Mouse (Mus musculus): ENCODE measurements around the gene Dpysl5. TPM values are rescaled to one million over a fixed set of nuclear protein-coding genes. Genes with fewer than 3 reads are reported as not detected.
A peak's percentile ranks its signal among the peaks of the same experiment; 100 is the strongest.

Gene Dpysl5
- total RNA-seq, 2 experiments from 2014 or later = 102 to 111 TPM

GRCm38 (mm10) chr5:30749582-30750311, 38.4 kb downstream of the Dpysl5 start:
- intact Hi-C loops (cut with DNase I) = no loop called here
- no peak for DNase-seq (ENCODE audit: low spot score in 2 of 2)

GRCm38 (mm10) chr5:30751071-30751470, 39.7 kb downstream of the Dpysl5 start:
- intact Hi-C loops (cut with DNase I) = no loop called here
- DNase-seq (ENCODE audit: low spot score in 2 of 2) = no peak

DNA sequence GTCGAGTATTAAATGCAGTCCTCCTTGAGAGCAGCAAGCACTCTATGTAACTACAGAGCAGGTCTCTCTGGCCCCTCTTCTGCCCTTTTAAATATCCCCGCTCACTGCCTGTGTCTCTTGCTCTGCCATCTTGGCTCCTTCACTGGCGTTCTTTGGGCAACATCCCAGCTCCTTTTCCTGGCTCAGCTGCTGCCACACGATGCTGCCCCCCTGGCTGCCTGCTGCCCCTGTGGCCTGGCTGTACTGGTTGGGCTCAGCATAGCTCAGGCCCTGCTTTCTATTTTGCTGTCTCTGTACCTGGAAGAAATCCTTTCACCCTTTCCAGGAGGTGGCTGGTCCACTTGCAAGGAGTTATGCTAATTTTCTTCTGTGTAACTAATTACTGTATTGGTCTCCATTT, 41.8 kb downstream of the Dpysl5 start:
- no peak for DNase-seq (ENCODE audit: low spot score in 2 of 2)
- intact Hi-C loops (cut with DNase I) = no loop called here

DNA sequence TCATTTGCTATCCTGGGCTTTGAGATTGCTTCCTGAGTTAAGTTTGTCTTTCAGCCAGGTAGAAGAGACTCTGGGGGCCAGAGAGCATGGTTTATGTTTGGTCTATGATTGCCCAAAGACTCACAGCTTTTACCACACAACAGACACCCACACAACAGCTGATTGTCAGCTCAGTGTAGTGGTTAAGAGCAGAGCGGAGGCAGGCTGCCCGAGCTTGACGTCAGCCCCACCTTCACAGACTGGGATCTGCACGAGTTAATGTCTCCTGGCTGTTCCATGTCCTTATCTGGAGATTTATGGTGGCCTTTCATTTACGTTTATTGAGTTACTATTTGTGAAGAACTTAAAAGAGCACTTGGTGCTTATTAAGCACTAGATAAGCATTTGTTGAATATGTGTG, 43.9 kb downstream of the Dpysl5 start:
- intact Hi-C loops (cut with DNase I) = no loop called here

DNA sequence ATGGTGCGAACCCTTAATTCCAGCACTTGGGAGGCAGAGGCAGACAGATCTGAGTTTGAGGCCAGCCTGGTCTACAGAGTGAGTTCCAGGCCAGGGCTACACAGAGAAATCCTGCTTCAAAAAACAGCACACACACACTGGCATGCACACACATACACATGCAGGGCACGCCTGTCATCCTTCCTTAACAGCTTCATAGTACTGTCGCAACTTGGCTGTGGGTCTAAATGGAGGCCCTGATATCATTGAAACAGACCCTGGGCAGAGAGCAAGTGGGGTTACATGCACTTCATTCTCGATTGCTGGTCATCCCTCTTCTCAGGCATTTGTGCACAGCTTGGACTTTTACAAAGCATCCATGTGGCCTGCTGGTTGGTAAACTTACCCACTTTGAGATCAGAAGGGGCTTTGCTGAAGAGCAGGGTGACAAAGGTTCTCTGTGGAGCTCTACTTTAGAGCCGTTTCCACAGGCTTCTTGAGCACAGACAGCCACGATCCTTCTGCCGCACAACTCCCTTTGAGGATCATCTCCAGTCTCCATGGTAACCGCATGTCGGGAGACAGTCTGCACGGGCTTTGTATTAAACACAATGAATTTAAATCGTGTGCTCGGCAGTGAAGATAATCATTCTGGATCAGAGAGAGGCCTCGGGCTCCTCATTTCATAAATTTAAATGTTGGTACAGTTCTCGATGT, 51.6 kb downstream of the Dpysl5 start:
- intact Hi-C loops (cut with DNase I) = no loop called here
- peak; percentile 57 to 70 for DNase-seq (ENCODE audit: low spot score in 2 of 2)

More for the DNA sequence above, 43.9 kb downstream of the Dpysl5 start:
- DNase-seq (ENCODE audit: low spot score in 2 of 2) = peak; percentile 35 to 41

GRCm38 (mm10) chr5:30763511-30763830, 52.1 kb downstream of the Dpysl5 start:
- intact Hi-C loops (cut with DNase I) = no loop called here
- no peak for DNase-seq (ENCODE audit: low spot score in 2 of 2)

DNA sequence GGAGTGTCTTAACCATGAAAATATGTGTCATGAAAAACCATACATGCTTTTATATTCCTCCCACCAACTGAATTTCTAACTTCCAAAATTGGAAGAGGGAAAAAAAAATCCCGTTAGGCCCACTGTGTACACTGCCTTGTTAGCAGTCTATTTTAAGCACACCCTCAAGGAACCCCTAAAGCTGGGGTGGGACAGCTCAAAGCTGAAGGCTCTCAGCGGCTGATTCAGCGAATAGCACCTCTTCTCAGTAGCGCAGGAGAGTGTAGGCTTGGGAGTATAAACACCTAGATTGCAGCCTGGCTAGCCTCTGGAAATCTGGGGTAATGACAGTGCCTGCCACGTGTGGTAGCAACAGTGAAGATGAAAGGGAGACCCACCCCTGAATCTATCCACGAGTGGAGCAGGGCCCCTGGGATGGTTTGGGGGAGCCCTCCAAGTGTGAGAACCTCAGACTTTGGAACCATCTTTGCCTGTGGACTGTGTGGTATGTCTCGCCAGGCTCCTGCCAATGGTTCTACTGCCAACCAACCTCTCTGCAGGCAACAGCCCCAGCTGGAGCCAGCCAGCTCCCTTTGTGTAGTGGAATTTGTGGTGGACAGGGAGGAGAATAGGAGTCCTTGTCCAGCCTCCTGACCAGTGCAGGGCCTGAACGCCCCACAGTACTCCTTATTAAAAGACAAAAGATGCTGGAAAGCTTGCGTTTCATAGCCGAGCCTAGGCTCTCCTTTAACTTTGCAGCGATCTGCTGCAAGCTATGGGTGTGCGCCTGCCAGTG, 54.4 kb downstream of the Dpysl5 start:
- intact Hi-C loops (cut with DNase I) = no loop called here
- no peak for DNase-seq (ENCODE audit: low spot score in 2 of 2)

- intact Hi-C loops (cut with DNase I) = no loop called here
- no peak for DNase-seq (ENCODE audit: low spot score in 2 of 2)
Observed at GRCm38 (mm10) chr5:30768082-30768481, 56.7 kb downstream of the Dpysl5 start.

DNA sequence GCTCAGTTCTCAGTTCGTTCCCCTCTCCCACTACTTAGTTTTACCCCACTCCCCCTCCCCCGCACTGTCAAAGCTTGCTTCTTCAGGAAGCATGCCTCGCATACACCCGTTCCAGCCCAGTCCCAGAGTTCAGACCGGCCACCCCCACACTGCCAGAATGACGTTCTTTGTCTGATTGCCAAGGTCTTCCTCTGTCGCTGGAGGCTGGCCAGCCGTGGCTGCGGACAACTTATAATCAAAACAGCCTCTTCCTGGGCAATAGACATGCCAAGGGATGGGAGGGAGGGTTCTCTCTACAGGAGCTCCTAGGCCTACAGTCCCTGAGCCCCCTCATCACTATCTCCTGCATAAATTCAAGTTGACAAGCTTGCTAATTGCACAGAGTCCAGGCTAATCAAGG, 57.2 kb downstream of the Dpysl5 start:
- DNase-seq (ENCODE audit: low spot score in 2 of 2) = no peak
- intact Hi-C loops (cut with DNase I) = no loop called here

- no peak for DNase-seq (ENCODE audit: low spot score in 2 of 2)
- intact Hi-C loops (cut with DNase I) = no loop called here
Observed at GRCm38 (mm10) chr5:30769075-30769474, 57.7 kb downstream of the Dpysl5 start.

DNA sequence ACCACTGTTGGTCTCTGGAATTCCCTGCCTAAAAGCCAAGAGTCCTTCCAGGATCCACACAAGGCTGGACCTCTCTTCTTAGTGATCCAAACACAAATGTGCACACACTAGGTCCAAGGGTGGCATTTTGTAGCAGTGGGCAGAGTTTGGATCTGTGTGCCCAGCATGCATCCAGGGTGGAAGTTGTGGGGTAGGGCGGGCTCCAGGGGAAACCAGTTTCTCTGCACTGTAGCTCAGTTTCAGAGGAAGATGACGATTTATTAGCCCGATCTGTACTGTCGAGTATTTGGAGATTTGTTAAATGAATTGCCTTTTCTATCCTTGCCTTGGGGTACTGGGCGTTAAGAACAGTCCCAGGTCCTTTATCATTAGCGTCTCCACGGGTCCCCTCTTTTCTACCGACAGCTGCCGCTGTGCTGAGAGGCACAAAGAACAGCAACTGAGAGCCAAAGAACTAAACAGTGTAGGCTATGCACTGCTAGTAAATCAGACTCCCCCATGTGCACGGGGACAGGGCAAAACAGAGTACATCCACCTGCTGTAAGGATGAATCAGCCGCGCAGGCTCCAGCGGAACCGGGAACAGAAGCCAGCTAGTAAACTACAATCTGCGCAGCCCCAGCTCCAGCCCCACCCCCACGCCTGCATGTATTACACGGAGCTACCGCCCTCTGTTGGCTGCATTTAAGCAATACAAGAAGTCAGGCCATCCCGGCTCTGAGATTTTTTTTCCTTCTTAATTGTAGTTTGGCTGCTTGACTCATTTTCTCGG, 63.4 kb downstream of the Dpysl5 start:
- intact Hi-C loops (cut with DNase I) = loop anchor here (1.0 kb wide), 1 partner anchor 65 kb away; no protein-coding TSS in a partner anchor
- peak; percentile 95 to 97 for DNase-seq (ENCODE audit: low spot score in 2 of 2)

GRCm38 (mm10) chr5:30780699-30781098, 69.3 kb downstream of the Dpysl5 start:
- intact Hi-C loops (cut with DNase I) = no loop called here
- peak; percentile 47 to 75 for DNase-seq (ENCODE audit: low spot score in 2 of 2)

GRCm38 (mm10) chr5:30781147-30781546, 69.8 kb downstream of the Dpysl5 start:
- no peak for DNase-seq (ENCODE audit: low spot score in 2 of 2)
- intact Hi-C loops (cut with DNase I) = no loop called here

DNA sequence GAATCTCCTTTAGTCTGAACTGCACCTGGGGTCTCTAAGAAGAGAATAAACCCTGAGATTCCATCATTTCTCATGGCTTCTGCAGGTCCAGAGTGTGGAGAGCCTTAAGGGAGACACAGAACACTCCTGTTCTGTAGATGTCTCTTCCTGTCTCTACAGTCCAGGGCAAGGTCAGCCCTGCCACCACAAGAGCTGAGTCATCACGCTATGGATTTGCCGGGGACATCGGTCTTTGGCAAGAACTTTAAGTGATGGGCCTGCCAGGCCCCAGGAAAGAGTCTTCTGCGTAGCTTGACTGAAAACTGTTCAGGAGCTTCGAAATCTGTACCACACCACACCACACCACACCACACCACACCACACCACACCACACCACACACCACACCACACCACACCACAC, 76.0 kb downstream of the Dpysl5 start:
- DNase-seq (ENCODE audit: low spot score in 2 of 2) = no peak
- intact Hi-C loops (cut with DNase I) = no loop called here

DNA sequence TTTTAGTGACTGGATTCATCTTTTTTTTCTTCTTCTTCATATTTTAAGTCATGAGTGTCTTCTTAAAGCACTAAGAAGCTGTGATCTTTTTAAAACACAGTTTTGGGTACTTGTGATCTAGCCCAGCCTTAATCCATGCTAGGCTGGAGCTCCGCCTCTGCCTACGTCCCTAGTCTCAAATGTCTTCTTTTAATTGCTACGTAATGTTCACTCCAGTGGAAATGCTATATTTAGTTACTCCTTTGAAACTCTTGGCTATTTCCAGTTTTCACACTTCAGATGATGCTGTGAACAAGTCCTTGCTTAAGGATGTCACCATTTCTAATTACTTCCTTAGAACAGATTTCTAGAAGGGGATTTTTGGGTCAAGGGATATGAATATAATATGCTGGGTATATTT, 78.7 kb downstream of the Dpysl5 start:
- intact Hi-C loops (cut with DNase I) = no loop called here
- DNase-seq (ENCODE audit: low spot score in 2 of 2) = peak in 1 of 2 experiments; percentile 54

DNA sequence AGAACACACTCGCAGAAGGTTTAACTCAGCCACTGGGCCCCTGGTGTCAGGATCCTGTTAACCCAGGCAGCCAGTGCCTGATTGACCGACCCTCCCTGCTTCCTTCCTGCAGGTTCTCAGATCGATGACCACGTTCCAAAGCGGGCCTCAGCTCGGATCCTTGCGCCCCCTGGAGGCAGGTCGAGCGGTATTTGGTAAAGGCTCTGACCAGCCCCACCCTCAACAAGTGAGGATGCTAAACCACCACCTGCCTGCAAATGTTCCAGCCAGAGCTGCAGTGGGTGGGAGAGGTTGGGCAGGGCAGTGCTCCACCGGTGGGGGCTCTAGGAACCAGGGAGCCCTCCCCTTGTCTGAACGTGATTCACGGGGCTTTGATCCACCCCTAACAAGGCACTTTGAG, 84.8 kb downstream of the Dpysl5 start:
- DNase-seq (ENCODE audit: low spot score in 2 of 2) = peak; percentile 81 to 82
- intact Hi-C loops (cut with DNase I) = loop anchor here (2.0 kb wide), 1 partner anchor 87 kb away; no protein-coding TSS in a partner anchor

- DNase-seq (ENCODE audit: low spot score in 2 of 2) = peak in 1 of 2 experiments; percentile 57
- intact Hi-C loops (cut with DNase I) = loop anchor here (2.0 kb wide), 1 partner anchor 89 kb away; no protein-coding TSS in a partner anchor
Observed at GRCm38 (mm10) chr5:30797482-30797881, 86.1 kb downstream of the Dpysl5 start.

GRCm38 (mm10) chr5:30797982-30798381, 86.6 kb downstream of the Dpysl5 start:
- intact Hi-C loops (cut with DNase I) = loop anchor here (2.0 kb wide), 1 partner anchor 89 kb away; no protein-coding TSS in a partner anchor
- no peak for DNase-seq (ENCODE audit: low spot score in 2 of 2)

GRCm38 (mm10) chr5:30798965-30799364, 87.6 kb downstream of the Dpysl5 start:
- intact Hi-C loops (cut with DNase I) = no loop called here
- no peak for DNase-seq (ENCODE audit: low spot score in 2 of 2)

Data from left cerebral cortex, postnatal 14 days (tissue).